Mouse (Mus musculus): ENCODE measurements around the gene Nr2c1.

DNA sequence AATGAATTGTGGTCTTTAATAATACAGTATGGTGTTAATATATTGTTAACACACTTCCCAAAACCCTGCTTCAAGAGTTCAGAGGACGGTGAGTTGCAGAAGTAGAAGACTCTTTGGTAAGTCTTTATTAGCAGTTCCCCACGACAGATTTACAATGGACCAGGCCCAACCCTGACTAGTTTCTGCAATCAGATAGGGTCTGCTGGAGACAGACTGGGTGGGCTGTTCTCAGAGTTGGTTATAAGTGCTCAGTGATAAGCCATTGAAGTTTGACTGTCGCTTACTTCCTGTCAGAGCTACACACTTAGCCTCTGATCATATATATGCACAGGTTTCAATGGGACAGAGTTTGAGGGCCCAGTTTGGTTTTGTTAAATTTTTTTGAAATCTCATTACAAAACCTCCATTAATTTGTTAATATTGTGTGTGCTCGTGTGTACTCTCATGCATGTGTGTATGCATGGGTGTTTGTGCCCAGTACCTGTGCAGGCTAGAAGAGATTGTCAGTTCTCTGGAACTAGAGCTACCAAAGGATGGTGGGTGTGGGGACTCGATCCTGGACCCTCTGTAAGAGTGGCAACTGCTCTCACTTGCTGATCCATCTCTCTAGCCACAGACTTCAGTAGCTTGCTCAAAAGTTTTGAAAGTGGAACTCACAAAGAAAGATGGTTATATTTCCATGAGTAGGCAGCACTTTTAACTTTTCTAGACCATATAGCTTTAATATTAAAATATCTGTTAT is 16.5 kb downstream of the Nr2c1 start:
- TF ChIP-seq CTCF (IDR thresholded peaks at IDR 0.05; ENCODE audit: extremely low read depth, insufficient read depth, insufficient read length, insufficient replicate concordance) (no peak), POLR2A (IDR thresholded peaks at IDR 0.05; ENCODE audit: low read depth, low read length) (no peak)

Measured in spleen, adult 2 months (tissue).